Mouse (Mus musculus) left cerebral cortex, postnatal 25 days (tissue): ENCODE results near the gene 1700016H13Rik. TPM values are rescaled to one million over a fixed set of nuclear protein-coding genes. Genes with fewer than 3 reads are reported as not detected.

Source experiments
- DNase-seq, 2 experiments: peaks; one replicate each; pipeline ENCODE4 v3.0.0; 2022; ENCODE audit warnings: low spot score in 2 of 2, mixed read lengths in 1 of 2
- intact Hi-C: fragments of 180-260 bp; cut with DNase I; formaldehyde crosslinking; loops from one replicate; pipeline ENCODE4 v1.15.1; 2025
- total RNA-seq, 2 experiments: library from RNA; stranded (reverse); gene quantifications; 2 replicates each; pipeline ENCODE4 v1.2.3; 2021

Gene 1700016H13Rik
- not detected for total RNA-seq

GRCm38 (mm10) chr5:103655346-103656118 is at the start of gene 1700016H13Rik:
1700016H13Rik (minus strand) TSS chr5:103656010.
- DNase-seq = peak; percentile 38 to 40
- intact Hi-C loops = no loop called here

GRCm38 (mm10) chr5:103705331-103705730 is 49.5 kb upstream of the 1700016H13Rik start:
- DNase-seq = no peak
- intact Hi-C loops = no loop called here

GRCm38 (mm10) chr5:103702527-103702926 is 46.7 kb upstream of the 1700016H13Rik start:
- intact Hi-C loops = no loop called here

GRCm38 (mm10) chr5:103701466-103701865 is 45.7 kb upstream of the 1700016H13Rik start:
- DNase-seq = no peak

More at GRCm38 (mm10) chr5:103702527-103702926, 46.7 kb upstream of the 1700016H13Rik start:
- no peak for DNase-seq

GRCm38 (mm10) chr5:103700661-103701060 is 44.9 kb upstream of the 1700016H13Rik start:
- intact Hi-C loops = no loop called here
- DNase-seq = no peak

More at GRCm38 (mm10) chr5:103701466-103701865, 45.7 kb upstream of the 1700016H13Rik start:
- intact Hi-C loops = no loop called here

- DNase-seq = no peak
- intact Hi-C loops = no loop called here
Measured at GRCm38 (mm10) chr5:103699537-103699936, 43.7 kb upstream of the 1700016H13Rik start.

- DNase-seq = no peak
- intact Hi-C loops = no loop called here
Measured at GRCm38 (mm10) chr5:103698577-103698976, 42.8 kb upstream of the 1700016H13Rik start.

- intact Hi-C loops = no loop called here
- DNase-seq = no peak
Measured at GRCm38 (mm10) chr5:103697875-103698491, 42.2 kb upstream of the 1700016H13Rik start.

GRCm38 (mm10) chr5:103694094-103694493 is 38.3 kb upstream of the 1700016H13Rik start:
- DNase-seq = no peak
- intact Hi-C loops = no loop called here

GRCm38 (mm10) chr5:103693041-103693641 is 37.3 kb upstream of the 1700016H13Rik start:
- intact Hi-C loops = no loop called here
- DNase-seq = no peak

- intact Hi-C loops = no loop called here
- no peak for DNase-seq
Measured at GRCm38 (mm10) chr5:103692531-103693040, 36.8 kb upstream of the 1700016H13Rik start.

GRCm38 (mm10) chr5:103691624-103692530 is 36.1 kb upstream of the 1700016H13Rik start, which contains the start of gene Aff1:
Aff1 (plus strand) TSS chr5:103692374.
- intact Hi-C loops = no loop called here

GRCm38 (mm10) chr5:103691171-103691570 is 35.4 kb upstream of the 1700016H13Rik start:
- intact Hi-C loops = no loop called here
- DNase-seq = no peak

More at GRCm38 (mm10) chr5:103691624-103692530, 36.1 kb upstream of the 1700016H13Rik start, which contains the start of gene Aff1:
- peak; percentile 56 to 67 for DNase-seq

GRCm38 (mm10) chr5:103690190-103690589 is 34.4 kb upstream of the 1700016H13Rik start:
- DNase-seq = no peak
- intact Hi-C loops = no loop called here

- intact Hi-C loops = loop anchor here (10.0 kb wide), 1 partner anchor 235 kb away; no protein-coding TSS in a partner anchor
- DNase-seq = no peak
Measured at GRCm38 (mm10) chr5:103689645-103690044, 33.8 kb upstream of the 1700016H13Rik start.

- DNase-seq = no peak
- intact Hi-C loops = loop anchor here (1.0 to 10.0 kb wide), 3 partner anchors 136 to 243 kb away; no protein-coding TSS in a partner anchor
Measured at GRCm38 (mm10) chr5:103681824-103682223, 26.0 kb upstream of the 1700016H13Rik start.

- intact Hi-C loops = loop anchor here (5.0 to 10.0 kb wide), 2 partner anchors 162 to 244 kb away; no protein-coding TSS in a partner anchor
- peak; percentile 56 to 77 for DNase-seq
Measured at GRCm38 (mm10) chr5:103680381-103680780, 24.6 kb upstream of the 1700016H13Rik start.

- no peak for DNase-seq
- intact Hi-C loops = no loop called here
Measured at GRCm38 (mm10) chr5:103678974-103679373, 23.2 kb upstream of the 1700016H13Rik start.

GRCm38 (mm10) chr5:103677894-103678293 is 22.1 kb upstream of the 1700016H13Rik start:
- intact Hi-C loops = no loop called here

More at GRCm38 (mm10) chr5:103677894-103678293, 22.1 kb upstream of the 1700016H13Rik start:
- DNase-seq = no peak
